Mouse (Mus musculus) induced T-regulatory cell, adult 2 months (primary cell): ENCODE results near the gene Smim26.

Source experiments
- DNase-seq: peaks from one replicate; pipeline ENCODE4 v3.0.0-alpha.2; 2012; ENCODE audit warnings: low read depth

Smim26 gene

DNA sequence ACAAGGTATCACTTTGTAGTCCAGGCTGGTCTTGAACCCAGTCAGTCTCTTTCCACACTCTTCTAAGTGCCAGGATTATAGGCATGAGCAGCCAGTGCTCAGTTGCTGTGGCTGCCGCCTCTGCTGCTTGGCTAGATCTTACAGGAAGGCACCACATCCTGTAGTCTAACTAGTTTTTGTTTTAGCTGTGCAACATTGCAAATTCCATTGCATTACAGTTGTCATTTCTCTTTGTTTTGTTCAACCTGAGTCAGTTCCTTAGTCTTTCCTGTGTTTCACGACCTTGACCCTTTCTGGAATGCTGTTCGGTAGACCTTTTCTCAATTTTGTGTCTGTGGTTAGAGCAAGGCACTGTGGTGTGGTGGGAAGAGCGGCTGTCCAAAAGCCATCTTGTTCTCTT lies 43.4 kb downstream of the Smim26 start:
- no peak for DNase-seq

- no peak for DNase-seq
Measured at GRCm38 (mm10) chr2:144637671-144638395, 44.0 kb downstream of the Smim26 start.

GRCm38 (mm10) chr2:144638719-144639118 lies 44.9 kb downstream of the Smim26 start:
- DNase-seq = no peak

GRCm38 (mm10) chr2:144640101-144640500 lies 46.2 kb downstream of the Smim26 start:
- DNase-seq = no peak

DNA sequence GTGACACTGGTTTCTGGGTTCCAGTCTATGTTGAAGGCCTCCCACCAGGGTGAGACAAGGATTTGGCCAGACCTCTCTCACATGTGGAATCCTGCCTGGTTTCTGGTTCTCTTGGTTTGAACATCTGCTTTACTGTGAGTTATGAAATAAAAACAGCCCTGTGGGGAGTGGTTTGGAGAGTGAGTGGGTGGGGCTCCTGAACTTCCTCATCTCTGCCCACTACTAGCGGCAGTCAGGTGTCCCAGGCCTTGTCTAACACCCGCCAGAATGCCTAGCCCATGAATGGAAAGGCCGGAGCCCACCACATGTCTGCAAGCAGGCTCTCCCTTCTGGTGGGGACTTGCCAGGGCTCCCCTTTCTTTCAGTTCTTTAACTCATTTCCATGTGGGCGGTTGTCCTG lies 48.1 kb downstream of the Smim26 start:
- no peak for DNase-seq
